Mouse (Mus musculus): ENCODE results near the gene Prr12.

DNA sequence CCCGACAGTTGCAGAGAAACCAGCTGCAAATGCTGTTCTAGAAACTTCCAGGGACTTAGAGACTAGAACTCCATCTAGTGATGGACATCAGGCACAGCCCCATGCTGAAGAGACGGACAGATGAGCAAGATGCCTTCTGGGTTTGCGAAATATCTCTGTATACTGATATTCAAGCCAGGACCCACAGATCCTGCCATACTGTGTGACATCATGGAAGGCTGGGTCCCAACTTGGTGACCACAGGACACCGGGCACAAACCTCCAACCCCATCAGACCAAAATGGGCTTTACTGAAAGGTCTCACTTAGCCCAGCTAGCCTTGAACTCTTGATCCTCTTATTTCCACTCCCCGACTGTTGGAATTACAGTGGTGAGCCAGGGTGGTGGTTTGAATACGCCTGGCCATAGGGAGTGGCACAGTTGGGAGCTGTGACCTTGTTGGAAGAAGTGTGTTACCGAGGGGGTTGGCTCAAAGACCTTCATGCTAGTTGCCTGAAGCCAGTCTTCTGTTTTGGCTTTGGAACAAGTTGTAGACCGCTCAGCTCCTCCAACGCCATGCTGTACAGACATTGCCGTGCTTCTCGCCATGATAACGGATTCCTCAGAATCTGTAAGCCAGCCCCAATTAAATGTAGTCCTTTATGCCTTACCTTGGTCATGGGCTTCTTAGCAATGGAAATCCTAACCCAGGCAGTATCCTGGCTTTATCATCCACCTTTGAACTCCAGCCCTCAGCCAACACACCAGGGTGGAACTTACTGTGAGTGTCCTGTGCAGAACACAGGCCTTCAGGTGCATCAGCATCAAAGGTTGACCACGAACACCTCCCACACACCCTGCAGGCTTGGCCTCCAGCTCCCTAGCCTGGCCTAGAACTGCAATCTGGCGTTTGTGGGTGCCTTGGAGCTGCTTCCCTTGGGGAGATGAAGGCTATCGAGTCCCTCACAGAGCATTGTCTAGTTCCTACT, 28.1 kb downstream of the Prr12 start:
- 0 out of 2 replicates have a peak, but pooled peaks have one; percentile 9 for TF ChIP-seq CTCF (IDR thresholded peaks at IDR 0.05)
- no peak for TF ChIP-seq EP300 (IDR thresholded peaks at IDR 0.05; ENCODE audit: insufficient read depth, low read depth, low read length)

Data from heart, adult 2 months (tissue).